Mouse (Mus musculus): ENCODE measurements around the gene Oas1e.

DNA sequence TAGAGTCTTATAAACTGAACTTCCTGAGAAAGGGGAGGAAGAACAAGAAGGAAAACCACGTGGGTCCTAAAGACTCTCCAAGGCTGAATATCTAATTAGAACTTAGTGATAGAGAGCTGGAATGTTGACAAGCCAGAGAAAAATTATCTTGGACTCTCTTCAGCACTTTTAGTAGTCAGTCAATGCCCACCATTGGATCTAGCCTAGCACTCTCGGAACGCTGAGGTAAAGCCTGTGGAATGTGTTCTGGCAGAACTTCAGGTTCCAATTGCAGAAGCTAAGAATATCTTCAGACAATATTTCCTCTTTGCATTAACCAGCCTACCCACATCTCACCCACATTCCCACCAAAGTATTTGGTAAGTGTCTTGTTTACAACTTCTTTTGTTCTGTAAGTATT is 15.4 kb downstream of the Oas1e start:
- TF ChIP-seq EP300 (IDR thresholded peaks at IDR 0.05; ENCODE audit: low read depth) (no peak), CTCF (IDR thresholded peaks at IDR 0.05; ENCODE audit: low read depth) (no peak)

Measured in liver, postnatal 0 days (tissue).